Mouse (Mus musculus) induced T-regulatory cell, adult 2 months (primary cell): ENCODE results near the gene Fam221a.
"Not testable (repeated sequence)": the region's sequence is repeated elsewhere in the genome, so short reads cannot be mapped to it uniquely, and the experiment has no call there.

Experiments
- DNase-seq: peaks from one replicate; pipeline ENCODE4 v3.0.0-alpha.2; 2012; ENCODE audit warnings: low read depth

Gene Fam221a

DNA sequence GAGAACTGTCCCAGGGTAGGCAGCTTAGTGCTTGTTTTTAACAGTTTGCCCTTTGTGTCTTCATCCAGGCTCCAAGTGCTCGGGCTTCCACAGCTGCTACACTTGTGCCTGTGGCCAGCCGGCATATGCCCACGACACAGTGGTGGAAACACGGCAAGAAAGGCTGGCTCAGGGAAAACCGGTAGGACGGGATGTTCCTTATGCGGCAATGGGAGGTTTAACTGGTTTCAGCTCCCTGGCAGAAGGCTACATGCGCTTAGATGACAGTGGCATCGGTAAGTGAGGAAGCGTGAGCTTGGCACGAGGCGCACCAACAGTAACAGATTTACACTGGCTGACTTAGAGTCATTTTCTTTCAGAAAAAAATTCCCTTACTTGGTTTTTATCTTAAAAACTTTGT lies 10.8 kb downstream of the Fam221a start:
- DNase-seq, result no peak

- DNase-seq, result no peak
Observed at GRCm38 (mm10) chr6:49394276-49394675, 26.7 kb downstream of the Fam221a start.

DNA sequence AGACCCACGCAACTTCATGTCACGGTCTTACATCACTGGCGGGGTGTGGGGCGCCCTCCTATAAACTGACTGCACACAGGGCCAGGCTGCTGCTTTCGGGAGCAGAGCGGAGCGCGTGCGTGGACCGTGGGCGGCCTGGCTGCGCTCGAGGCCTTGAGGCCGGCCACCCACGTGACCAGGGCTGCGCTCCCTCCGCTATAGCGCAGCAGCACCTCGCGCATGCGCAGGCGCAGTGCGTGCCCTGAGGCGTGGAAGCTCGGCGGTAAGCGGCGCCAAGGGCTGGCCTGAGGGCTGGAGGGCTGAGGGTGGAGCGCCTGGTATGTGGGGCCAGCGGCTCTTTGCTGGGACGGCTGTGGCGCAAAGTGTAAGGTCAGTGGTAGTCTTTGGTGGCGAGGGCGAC lies 27.8 kb downstream of the Fam221a start, which contains the start of gene Stk31:
TSS of gene Stk31 (plus strand) at position 289 of the 400 bp plus-strand sequence.
- DNase-seq, result no peak

GRCm38 (mm10) chr6:49397466-49397865 lies 29.9 kb downstream of the Fam221a start:
- DNase-seq, result peak; percentile 62

DNA sequence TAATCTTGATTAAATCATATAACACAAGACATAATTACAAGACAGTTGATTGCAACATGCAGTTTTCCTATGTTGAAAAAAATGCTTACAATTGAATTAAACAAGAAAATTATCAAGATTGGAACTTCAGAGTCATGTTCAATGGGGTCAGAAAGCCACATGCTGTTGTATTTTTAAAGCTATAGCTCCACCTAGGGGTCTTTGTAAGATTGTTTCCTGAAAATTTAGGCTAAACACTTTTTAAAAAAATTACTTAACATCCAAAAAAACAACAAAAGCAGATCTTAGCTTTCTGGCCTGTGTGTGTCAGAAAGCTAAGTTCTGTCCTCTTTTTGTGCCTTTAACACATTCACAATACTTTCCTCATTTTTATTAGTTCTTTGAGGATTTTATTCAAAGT lies 30.8 kb downstream of the Fam221a start:
- DNase-seq, result peak; percentile 76

DNA sequence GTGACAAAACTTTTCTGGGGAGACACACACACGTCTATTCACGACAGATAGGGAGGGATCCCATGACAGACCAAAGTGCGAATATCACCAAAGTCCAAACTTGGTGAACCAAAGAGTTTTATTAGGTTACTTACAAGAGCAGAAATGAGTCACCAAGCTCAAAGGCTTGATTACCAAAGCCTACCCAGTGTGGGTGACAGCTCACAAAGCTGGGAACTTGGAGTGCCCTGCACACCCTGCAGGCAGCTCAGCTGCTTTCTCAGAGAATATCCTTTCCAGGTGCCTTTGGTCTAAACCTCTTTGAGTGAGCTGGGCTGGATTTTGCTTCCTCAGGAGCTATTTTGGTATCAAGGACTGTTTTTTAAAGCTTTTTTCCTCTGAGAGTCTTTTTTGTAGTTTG lies 43.3 kb downstream of the Fam221a start:
- DNase-seq, result no peak

GRCm38 (mm10) chr6:49412967-49413366 lies 45.4 kb downstream of the Fam221a start:
- not testable (repeated sequence) for DNase-seq

- DNase-seq, result no peak
Observed at GRCm38 (mm10) chr6:49415971-49416370, 48.4 kb downstream of the Fam221a start.

- no peak for DNase-seq
Observed at GRCm38 (mm10) chr6:49437306-49437705, 69.8 kb downstream of the Fam221a start.
